Mouse (Mus musculus) ZHBTc4 (cell line): ENCODE measurements at regions not wholly inside any gene's neighbourhood (a gene's known extent, or its start where the extent isn't known, plus 50 kb on each side); places are given as distances from the start of the nearest gene placed in this dataset.

Experiments
- DNase-seq: peaks from one replicate; pipeline ENCODE4 v3.0.0-alpha.2; 2011; ENCODE audit warnings: low read depth, low spot score

- peak; percentile 71 for DNase-seq
These were observed 431.3 kb upstream of the Reg3g start for GRCm38 (mm10) chr6:78899952-78900351.

- no peak for DNase-seq
These were observed 424.1 kb upstream of the Reg3g start for GRCm38 (mm10) chr6:78892730-78893129.

GRCm38 (mm10) chr6:78863031-78863430 lies 394.4 kb upstream of the Reg3g start:
- DNase-seq: no peak

GRCm38 (mm10) chr6:78841261-78841660 lies 372.6 kb upstream of the Reg3g start:
- DNase-seq: peak; percentile 58

GRCm38 (mm10) chr6:78825901-78826629 lies 357.4 kb upstream of the Reg3g start:
- DNase-seq: no peak

- DNase-seq: no peak
These were observed 352.6 kb upstream of the Reg3g start for GRCm38 (mm10) chr6:78821251-78821650.

- no peak for DNase-seq
These were observed 328.3 kb upstream of the Reg3g start for GRCm38 (mm10) chr6:78797013-78797412.

GRCm38 (mm10) chr6:78788972-78789371 lies 320.3 kb upstream of the Reg3g start:
- DNase-seq: no peak

- DNase-seq: peak; percentile 59
These were observed 288.9 kb upstream of the Reg3g start for GRCm38 (mm10) chr6:78757619-78758018.
